Mouse (Mus musculus) ES-Bruce4 (cell line): ENCODE results near the gene Erg. TPM values are rescaled to one million over a fixed set of nuclear protein-coding genes. Genes with fewer than 3 reads are reported as not detected.

Experiments
- H3K27ac ChIP-seq: 2 replicates; pipeline ENCODE4 v1.5.1; 2012; ENCODE audit warnings: low read length, inconsistent platforms; ENCODE audit not compliant: insufficient read depth
- H3K27me3 ChIP-seq: 2 replicates; pipeline ENCODE4 v1.6.1; 2012; ENCODE audit warnings: mild to moderate bottlenecking, low read length, inconsistent platforms; ENCODE audit not compliant: control insufficient read depth, poor library complexity, insufficient read depth, severe bottlenecking
- H3K36me3 ChIP-seq: 2 replicates; pipeline ENCODE4 v1.6.1; 2012; ENCODE audit warnings: inconsistent platforms, mild to moderate bottlenecking, low read length, moderate library complexity; ENCODE audit not compliant: control insufficient read depth, poor library complexity, insufficient read depth, severe bottlenecking
- H3K4me1 ChIP-seq: one replicate; pipeline ENCODE4 v1.8.1; 2011; ENCODE audit warnings: low read length; ENCODE audit not compliant: control insufficient read depth, insufficient read depth
- H3K4me3 ChIP-seq: 2 replicates; pipeline ENCODE4 v1.5.1; 2011; ENCODE audit warnings: low read depth, mild to moderate bottlenecking, low read length
- H3K9ac ChIP-seq: 2 replicates; pipeline ENCODE4 v1.6.1; 2012; ENCODE audit warnings: low read depth, mild to moderate bottlenecking, inconsistent platforms; ENCODE audit not compliant: poor library complexity, severe bottlenecking
- H3K9me3 ChIP-seq: replicated peaks from 2 replicates; pipeline ENCODE4 v1.6.1; 2012; ENCODE audit warnings: mild to moderate bottlenecking, low read length, inconsistent platforms; ENCODE audit not compliant: control insufficient read depth, poor library complexity, insufficient read depth, severe bottlenecking
- CTCF ChIP-seq: IDR thresholded peaks from one replicate; pipeline ENCODE4 v1.8.1; 2011; ENCODE audit warnings: low read depth, low read length
- EP300 ChIP-seq: IDR thresholded peaks from 2 replicates; pipeline ENCODE4 v1.6.1; 2011; ENCODE audit warnings: low read depth, low read length; ENCODE audit not compliant: insufficient read depth
- POLR2A ChIP-seq: IDR thresholded peaks from one replicate; pipeline ENCODE4 v1.8.1; 2011; ENCODE audit warnings: low read length; ENCODE audit not compliant: insufficient read depth
- polyA plus RNA-seq: library from polyadenylated mRNA; stranded (reverse); fragments of >200 nt; gene quantifications from 2 replicates; pipeline ENCODE4 v1.2.4, GENCODE M21; 2011; ENCODE audit warnings: low read depth; ENCODE audit not compliant: missing spikeins, insufficient read depth, insufficient read length

The Erg gene
- polyA plus RNA-seq, 1 experiment: 0.28 TPM

- H3K36me3 ChIP-seq: no peaks in the 10 kb centered on the region
- TF ChIP-seq EP300 (no peak), CTCF (no peak), POLR2A (no peak)
- H3K4me3 ChIP-seq: no peak overlapping the region
- H3K9ac ChIP-seq: no peak overlapping the region
- no peaks in the 10 kb centered on the region for H3K4me1 ChIP-seq
- H3K27me3 ChIP-seq: no peaks in the 10 kb centered on the region
- no peak overlapping the region for H3K27ac ChIP-seq
- no peaks in the 10 kb centered on the region for H3K9me3 ChIP-seq
These were observed 182.9 kb downstream of the Erg start for GRCm38 (mm10) chr16:95403453-95403852.

- TF ChIP-seq POLR2A (no peak), CTCF (no peak), EP300 (no peak)
- H3K27me3 ChIP-seq: no peaks in the 10 kb centered on the region
- no peak overlapping the region for H3K9ac ChIP-seq
- H3K4me3 ChIP-seq: no peak overlapping the region
- no peaks in the 10 kb centered on the region for H3K4me1 ChIP-seq
- no peaks in the 10 kb centered on the region for H3K9me3 ChIP-seq
- H3K27ac ChIP-seq: no peak overlapping the region
- H3K36me3 ChIP-seq: no peaks in the 10 kb centered on the region
These were observed 184.5 kb downstream of the Erg start for GRCm38 (mm10) chr16:95401869-95402268.

GRCm38 (mm10) chr16:95398761-95399343, 187.5 kb downstream of the Erg start:
- TF ChIP-seq POLR2A (no peak), EP300 (no peak), CTCF (no peak)
- H3K27me3 ChIP-seq: no peaks in the 10 kb centered on the region
- no peaks in the 10 kb centered on the region for H3K36me3 ChIP-seq
- no peaks in the 10 kb centered on the region for H3K9me3 ChIP-seq
- no peaks in the 10 kb centered on the region for H3K4me1 ChIP-seq
- H3K4me3 ChIP-seq: no peak overlapping the region
- H3K27ac ChIP-seq: no peak overlapping the region
- H3K9ac ChIP-seq: no peak overlapping the region

GRCm38 (mm10) chr16:95390787-95391186, 195.6 kb downstream of the Erg start:
- TF ChIP-seq POLR2A: no peak
- no peak for TF ChIP-seq CTCF
- TF ChIP-seq EP300: no peak
- Histone ChIP-seq H3K27ac (no peak overlapping the region), H3K27me3 (no peaks in the 10 kb centered on the region), H3K4me1 (no peaks in the 10 kb centered on the region), H3K4me3 (no peak overlapping the region), H3K36me3 (no peaks in the 10 kb centered on the region), H3K9me3 (no peaks in the 10 kb centered on the region), H3K9ac (no peak overlapping the region)

GRCm38 (mm10) chr16:95388811-95389529, 197.4 kb downstream of the Erg start:
- TF ChIP-seq EP300: no peak
- H3K36me3 ChIP-seq: no peaks in the 10 kb centered on the region
- no peaks in the 10 kb centered on the region for H3K4me1 ChIP-seq
- H3K27ac ChIP-seq: no peak overlapping the region
- no peaks in the 10 kb centered on the region for H3K9me3 ChIP-seq
- H3K4me3 ChIP-seq: no peak overlapping the region
- no peaks in the 10 kb centered on the region for H3K27me3 ChIP-seq
- no peak overlapping the region for H3K9ac ChIP-seq

- Histone ChIP-seq H3K9me3 (no peaks in the 10 kb centered on the region), H3K9ac (no peak overlapping the region), H3K4me3 (no peak overlapping the region), H3K4me1 (no peaks in the 10 kb centered on the region), H3K27ac (no peak overlapping the region), H3K27me3 (no peaks in the 10 kb centered on the region), H3K36me3 (no peaks in the 10 kb centered on the region)
- TF ChIP-seq CTCF: no peak
- TF ChIP-seq EP300: no peak
- no peak for TF ChIP-seq POLR2A
These were observed 198.1 kb downstream of the Erg start for GRCm38 (mm10) chr16:95388292-95388691.
